Mouse (Mus musculus) ES-E14 (cell line): Measurements from ENCODE around the gene Gm6526. TPM values are rescaled to one million over a fixed set of nuclear protein-coding genes. Genes with fewer than 3 reads are reported as not detected.

Source experiments
- total RNA-seq: library from RNA; depleted of rRNA; stranded (reverse); fragments of 300-350 nt; gene quantifications from 2 replicates; pipeline ENCODE4 v1.2.3, GENCODE M21; 2012; rRNA removed

The Gm6526 gene
- total RNA-seq, 1 experiment = not detected

Other genes with a start within 250 kb of the Gm6526 start
- gene Gm5799, start 204.3 kb upstream of the Gm6526 start, total RNA-seq = not detected in 2 replicates
- not detected in 2 replicates for gene Gm17654, start 168.7 kb upstream of the Gm6526 start, total RNA-seq
- gene Gm10375, start 139.9 kb upstream of the Gm6526 start, total RNA-seq = not detected in 2 replicates
- not detected in 2 replicates for gene Gm8165, start 70.7 kb upstream of the Gm6526 start, total RNA-seq
- 0.42 and 1.3 TPM in 2 replicates for gene Gm7324, start 50.0 kb upstream of the Gm6526 start, total RNA-seq
- not detected in 2 replicates for gene Gm16506, start 20.4 kb upstream of the Gm6526 start, total RNA-seq
- gene Gm8180, start 36.9 kb downstream of the Gm6526 start, total RNA-seq = not detected in 2 replicates
- gene Ear1, start 127.7 kb downstream of the Gm6526 start, total RNA-seq = not detected in 2 replicates
- not detected in 2 replicates for gene Ear10, start 175.7 kb downstream of the Gm6526 start, total RNA-seq
- 0.58 and 0.67 TPM in 2 replicates for gene Gm8113, start 177.5 kb downstream of the Gm6526 start, total RNA-seq
- not detected in 2 replicates for gene Ang5, start 209.2 kb downstream of the Gm6526 start, total RNA-seq